Mouse (Mus musculus) common myeloid progenitor, adult 5-6 weeks (primary cell): ENCODE measurements around the gene Mtap. TPM values are rescaled to one million over a fixed set of nuclear protein-coding genes. Genes with fewer than 3 reads are reported as not detected.
A peak's percentile ranks its signal among the peaks of the same experiment; 100 is the strongest.

ENCODE experiments used
- ATAC-seq: replicated peaks from 2 replicates; pipeline ENCODE4 v1.8.0; 2016; ENCODE audit warnings: low read depth, mild to moderate bottlenecking, moderate TSS enrichment, inconsistent platforms; ENCODE audit not compliant: poor library complexity, severe bottlenecking
- total RNA-seq: library from RNA; stranded (forward); fragments of 200-1000, 187-1606 nt; gene quantifications from 2 replicates; pipeline ENCODE4 v1.2.3, GENCODE M21; 2017

The Mtap gene
- total RNA-seq, 1 experiment from 2014 or later, result 43.8 TPM

DNA sequence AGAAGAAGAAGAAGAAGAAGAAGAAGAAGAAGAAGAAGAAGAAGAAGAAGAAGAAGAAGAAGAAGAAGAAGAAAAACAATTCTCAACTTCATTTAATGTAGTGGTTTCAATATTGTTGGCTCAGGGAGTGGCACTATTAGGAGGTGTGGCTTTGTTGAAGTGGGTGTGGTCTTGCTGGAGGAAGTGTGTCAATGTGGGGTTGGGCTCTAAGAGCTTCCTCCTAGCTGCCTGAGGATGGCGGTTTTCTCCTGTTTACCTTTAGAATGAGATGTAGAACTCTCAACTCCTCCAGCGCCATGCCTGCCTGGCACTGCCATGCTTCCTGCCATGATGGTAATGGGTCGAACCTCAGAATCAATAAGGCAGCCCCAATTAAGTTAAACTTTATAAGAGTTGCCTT is 5.1 kb upstream of the Mtap start:
- no peak for ATAC-seq

DNA sequence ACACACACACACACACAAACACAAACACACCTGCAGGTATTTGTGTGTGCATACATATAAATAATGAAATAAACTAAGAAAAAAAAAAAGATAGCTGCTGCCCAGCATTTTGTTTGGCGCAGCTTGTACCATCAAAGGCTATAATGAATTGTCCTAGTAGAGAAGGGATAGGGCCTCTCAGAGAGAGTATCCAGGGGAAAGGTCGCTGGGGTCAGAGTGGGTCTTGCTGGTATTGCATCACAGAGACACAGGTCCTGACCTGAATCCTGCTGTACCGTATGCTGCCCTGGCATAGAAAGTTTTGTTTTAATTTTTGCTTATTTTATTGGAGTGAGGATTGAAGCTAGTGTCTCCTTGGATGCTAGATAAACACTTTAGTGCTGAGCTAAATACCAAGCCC is 566 bp upstream of the Mtap start:
- no peak for ATAC-seq

DNA sequence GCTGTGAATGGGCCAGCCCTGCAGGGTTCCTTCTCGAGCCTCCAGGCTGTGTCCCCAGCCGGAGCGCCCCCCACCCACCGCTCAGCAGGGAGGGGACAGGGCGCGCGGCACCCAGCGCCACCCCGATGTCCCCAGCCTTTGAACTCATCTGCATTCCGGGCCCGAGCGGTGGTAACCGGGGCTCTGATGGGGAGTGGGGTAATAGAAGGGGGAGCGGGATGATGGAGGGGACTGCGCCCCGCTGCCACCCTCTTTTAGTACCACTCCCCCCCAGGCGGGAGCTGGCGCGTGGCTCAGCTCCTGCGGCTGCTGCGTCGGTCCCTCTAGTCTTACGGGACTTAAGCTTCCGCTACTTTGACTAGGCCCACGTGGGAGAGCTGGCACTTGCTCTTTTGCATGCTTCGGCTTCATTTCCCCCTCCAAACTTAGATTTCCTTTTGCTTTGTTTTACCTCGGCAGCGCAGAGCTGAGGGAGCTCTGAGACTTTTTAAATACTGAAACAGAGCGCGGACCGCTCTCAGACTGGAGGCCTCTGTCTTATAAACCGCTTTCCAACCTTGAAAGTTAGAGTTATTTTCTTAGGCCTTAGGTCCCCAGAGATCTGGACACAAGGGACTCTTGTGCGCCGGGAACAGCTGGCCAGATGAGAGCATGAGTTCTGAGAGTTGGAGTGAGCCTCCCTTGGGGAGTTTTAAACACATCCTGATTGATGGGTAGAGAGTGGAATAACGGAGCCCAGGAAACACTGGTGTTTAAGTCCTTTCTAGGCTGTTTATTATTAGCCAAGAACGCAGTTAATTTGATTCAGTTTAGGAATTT is 829 bp downstream of the Mtap start:
- ATAC-seq, result peak; percentile 50

DNA sequence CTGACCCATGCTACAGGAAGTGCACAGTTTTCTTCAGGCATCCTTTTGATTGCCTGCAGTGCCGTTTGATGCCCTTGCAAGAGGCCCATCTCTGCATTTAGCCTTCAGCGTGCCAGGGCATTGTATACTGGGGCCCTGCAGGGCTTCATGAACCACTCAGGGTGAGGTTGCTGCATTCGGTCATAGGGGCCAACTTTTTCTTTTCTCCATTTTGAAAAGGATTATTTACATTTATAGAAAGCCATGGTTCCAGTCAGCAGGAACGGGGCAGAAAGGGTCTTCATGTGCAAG is 1.4 kb downstream of the Mtap start:
- ATAC-seq, result no peak

DNA sequence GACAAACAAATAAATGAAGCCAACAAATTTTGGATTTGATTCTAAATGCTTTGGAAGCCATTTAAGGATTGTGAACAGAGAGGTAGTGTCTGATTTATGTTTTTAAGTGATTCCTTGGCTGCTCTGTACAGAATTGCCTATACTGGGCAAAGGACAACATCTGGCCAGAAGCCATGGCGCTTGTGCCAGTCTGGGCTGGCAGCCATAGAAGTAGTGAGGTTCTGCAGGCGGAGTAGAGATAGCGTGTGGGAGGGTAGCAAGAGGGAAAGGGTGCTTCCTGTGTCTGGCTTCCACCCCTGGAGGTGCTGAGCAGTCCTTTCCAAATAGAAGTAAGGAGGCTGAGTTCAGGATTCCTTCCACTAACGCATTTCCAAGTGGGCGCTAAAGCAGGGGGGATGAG is 3.9 kb downstream of the Mtap start:
- peak; percentile 23; the same call in 1 of the 2 replicates for ATAC-seq

DNA sequence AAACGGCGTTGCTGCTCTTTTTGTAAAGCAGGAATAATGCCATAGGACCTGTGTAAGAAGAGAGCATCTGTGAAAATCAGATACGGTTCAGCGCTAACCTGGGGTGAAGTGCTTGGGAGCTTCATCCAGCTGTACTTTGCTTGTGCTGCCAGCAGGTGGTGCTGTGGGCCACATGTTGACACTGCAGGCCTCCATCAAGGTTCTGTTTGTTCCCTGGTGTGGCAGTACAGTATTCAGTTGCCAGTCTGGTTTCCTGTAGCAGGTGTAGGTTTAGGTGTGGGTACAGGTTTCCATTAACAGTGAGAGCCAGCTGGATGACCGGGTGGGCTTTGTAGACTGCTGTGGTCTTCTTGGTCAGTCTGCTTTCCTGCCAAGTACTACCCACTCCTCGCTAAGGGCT is 8.5 kb downstream of the Mtap start:
- ATAC-seq, result peak; percentile 85

DNA sequence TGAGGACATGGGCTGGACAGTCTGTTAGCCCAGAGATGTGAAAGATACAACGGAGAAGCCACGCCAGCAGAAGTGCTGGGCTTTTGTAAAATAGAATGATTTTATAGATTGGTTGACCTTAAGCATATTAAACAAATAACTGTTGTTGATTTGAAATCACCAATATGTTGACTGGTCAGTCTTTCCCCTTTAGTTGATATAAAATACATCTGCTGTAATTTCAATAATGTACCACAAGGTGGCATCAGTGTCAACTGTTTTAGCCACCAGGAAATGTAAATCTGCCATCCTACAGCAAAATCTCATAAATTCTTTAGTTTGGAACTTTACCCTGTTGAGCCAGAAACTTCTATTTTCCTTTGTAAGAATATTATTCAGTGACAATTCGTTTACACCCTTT is 9.4 kb downstream of the Mtap start:
- ATAC-seq, result 0 out of 2 replicates have a peak, but pooled peaks have one; percentile 37

DNA sequence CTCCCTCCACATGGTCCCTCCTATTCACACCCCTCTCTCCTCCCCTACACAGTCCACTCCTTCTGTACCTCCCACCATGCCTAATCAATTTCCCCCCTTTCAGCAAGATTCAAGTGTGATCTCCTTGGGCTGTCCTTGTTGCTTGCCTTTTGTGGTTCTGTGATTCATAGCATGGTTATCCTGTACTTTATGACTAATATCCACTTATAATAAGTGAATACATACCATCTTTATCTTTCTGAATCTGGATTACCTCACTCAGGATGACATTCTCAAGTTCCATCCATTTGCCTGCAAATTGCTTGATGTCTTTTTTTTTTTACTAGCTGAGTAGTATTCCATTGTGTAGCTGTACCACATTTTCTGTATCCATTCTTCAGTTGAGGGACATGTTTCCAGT is 12.3 kb downstream of the Mtap start:
- ATAC-seq, result no peak

DNA sequence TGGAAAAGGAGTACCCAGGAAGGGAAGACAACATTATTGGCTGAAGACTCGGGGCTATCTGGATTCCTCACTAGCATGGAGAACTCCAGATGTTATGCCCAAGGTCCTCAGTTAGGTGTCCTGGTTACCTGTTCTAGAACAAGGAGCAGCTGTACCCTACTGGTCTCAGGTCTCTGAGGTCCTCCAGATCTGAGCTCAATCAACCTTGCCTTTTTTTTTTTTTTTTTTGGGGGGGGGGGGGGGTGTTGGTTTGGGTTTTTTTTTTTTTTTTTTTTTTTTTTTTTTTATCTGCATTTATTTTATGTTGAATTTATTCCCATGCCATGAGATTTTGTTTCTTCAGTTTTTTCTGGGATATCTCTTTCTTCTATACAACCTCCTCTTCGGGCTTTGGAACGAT is 24.5 kb downstream of the Mtap start:
- no peak for ATAC-seq

DNA sequence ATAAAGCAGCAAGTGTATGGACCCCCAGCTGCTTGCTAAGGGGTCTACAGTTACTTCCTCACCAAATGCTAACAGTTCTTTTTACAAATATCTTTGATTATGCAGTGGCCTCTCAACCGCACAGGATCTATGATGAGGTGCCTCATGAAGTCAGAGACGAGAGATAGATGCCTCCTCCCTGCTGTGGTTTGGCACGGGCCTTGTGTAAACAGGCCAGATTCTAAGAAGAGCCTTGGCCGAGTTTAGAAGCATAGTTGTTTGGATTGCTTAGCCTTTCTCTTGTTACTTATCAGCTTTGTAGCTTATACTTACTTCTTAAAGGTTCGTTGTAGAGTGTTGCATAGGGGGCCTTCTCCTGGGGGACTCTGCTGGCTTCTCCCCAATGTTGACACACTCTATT is 25.6 kb downstream of the Mtap start:
- ATAC-seq, result no peak

DNA sequence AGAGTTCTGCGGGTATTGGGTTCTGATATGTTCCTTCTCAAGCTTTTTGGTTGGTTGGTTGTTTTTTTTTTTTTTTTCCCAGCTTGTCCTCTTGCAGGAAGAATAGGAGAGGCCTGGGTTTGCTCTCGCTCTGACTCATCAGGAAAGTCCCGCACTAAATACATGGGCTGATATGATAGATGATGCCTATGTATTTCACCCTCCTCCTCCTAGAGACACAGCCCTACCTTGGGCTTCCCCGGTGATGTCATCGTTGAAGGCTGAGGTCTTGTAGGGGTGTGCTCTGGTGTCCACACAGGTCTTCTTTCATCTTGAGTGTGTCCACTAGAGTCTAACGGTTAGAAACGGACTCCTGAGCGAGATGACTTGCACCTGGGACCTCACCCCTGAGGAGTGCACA is 26.7 kb downstream of the Mtap start:
- ATAC-seq, result no peak

DNA sequence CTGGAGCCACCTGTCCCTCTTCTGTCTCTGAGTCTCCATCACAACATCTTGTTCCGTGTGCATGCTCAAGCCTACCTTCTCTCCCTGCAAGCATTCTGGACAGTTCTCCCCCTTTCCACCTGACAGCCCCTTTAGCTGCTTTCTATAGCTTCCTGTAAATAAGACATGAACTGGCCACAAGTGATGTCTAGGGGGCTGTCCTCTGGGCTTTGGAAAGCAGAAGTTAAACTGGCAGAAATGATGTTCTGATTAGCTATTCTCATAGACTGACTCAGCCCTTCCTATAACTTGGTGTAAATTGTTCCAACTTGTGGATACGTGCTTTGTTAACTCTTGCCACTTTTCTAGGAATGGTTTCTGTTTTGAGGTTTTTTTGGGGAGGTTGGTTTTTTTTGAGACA is 27.8 kb downstream of the Mtap start:
- peak; percentile 79 for ATAC-seq

DNA sequence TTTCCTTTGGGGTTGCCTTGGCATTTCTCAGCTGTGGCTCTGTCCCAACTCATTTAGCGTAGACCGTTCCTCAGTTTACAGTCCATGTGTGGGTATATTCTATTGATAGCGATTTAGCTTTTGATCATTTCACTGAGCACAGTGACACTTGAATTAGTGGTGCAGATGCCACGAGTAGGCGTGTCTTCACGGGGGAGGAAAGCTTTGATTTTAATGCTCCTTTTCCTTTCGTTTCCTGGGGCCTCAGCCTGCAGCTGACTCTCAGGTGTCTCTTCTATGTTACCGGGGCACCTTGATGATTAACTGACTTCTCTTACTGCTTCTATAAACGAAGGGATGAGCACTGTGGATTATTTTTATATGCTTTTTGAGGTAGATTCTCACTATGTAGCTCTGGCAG is 32.0 kb downstream of the Mtap start:
- ATAC-seq, result no peak

DNA sequence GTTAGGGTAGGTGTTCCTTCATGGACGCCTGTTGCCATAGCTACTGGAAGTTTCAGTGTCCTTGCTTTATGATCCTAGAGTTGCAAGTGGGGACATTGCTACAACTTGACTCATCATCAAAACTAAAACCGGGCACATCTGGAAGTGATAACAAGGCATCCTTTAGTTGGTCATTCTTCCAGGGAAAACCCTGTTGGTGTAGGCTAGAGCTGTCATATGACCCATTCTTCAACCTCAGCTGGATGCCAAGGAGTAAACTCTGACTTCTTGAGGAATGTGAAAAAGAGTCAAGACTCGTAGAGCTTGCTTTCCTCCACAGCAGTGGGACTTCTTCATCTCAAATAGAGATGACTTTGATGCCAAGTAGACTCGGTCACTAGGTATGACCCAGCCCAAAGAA is 32.8 kb downstream of the Mtap start:
- no peak for ATAC-seq

DNA sequence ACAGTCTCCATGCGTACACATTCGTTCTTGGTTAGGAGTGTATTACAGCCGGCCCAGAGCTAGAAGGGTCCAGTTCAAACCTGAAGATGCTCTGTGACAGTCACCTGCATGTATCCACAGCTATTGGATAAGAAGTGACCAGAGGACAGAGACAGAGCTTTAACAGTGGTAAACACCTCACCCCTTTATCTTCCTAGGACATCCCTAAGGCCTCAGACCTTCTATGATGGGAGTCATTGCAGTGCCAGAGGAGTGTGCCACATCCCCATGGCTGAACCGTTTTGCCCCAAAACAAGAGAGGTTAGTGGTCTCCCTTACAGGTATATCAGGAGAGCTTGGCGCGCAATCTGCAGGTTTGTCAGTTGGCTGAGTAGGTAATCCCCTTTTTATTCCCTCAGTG is 34.0 kb downstream of the Mtap start:
- no peak for ATAC-seq

DNA sequence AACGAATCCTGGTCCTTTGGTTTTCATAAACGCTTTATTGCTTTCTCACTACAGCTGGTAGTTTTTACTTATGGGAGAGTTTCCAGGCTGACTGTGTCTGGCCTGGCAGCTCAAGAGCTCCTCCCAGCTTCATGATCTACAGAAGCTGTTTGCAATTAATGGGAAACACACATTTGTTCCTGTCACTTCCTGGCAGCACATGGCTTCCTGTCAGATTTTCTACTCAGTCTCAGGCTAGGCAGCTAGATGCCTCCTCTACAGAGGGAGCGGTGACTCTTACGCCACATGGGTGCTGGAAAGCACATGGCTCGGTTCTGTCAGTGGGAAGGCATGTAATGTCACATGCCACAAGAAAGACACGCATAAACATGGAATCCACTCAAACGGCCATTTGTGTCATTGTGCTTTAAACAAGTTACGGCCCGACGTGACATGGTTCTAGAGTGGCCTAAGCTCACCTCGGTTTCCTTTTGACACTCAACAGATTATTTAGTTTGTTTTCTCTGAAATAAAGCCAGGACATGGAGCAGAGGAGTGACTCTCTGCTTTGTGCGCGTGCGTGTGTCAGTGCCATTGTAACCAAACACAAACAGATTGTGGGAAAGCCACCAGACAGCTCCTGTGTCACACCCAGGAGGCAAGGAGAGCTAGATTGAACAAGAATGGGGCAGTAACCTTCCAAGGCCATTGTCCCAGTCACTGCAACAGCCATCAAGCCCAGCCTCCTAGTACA is 36.1 kb downstream of the Mtap start:
- ATAC-seq, result no peak

DNA sequence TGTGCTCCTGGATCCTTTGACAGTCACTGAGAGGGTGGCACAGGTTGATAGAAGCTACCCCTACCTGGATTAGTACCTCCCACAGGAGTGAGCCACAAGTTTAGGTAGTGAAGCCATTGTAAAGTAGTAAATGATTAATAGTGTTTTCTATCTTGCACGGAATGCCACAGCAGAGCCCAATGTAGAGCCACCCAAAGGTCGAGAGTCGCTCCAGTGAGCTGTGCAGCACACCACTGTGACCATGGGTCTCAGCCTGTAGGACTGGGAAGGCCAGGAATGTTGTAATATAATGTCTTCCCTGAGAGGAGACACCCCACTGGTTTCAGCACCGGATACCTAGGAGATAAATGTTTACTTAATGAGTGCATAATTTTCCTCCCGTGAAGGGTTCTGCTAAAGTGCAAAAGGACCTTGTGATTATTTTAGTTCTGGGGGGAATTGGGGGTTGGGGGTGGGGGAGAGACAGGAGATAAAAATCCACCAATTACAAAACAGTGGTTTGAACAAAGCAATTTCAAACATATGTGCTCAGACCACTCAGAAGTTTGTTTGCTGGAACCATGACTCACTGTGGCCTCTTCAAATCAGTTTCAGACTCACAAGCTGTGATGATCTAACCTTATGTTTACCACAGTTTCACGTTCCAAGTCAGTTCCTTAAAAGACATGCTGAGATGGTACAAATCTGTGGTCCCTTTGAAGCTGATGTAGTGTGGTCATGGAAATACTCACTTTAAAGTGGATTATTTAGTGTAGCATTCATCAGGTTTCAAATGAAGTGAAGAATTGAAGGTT is 40.8 kb downstream of the Mtap start:
- ATAC-seq, result no peak

DNA sequence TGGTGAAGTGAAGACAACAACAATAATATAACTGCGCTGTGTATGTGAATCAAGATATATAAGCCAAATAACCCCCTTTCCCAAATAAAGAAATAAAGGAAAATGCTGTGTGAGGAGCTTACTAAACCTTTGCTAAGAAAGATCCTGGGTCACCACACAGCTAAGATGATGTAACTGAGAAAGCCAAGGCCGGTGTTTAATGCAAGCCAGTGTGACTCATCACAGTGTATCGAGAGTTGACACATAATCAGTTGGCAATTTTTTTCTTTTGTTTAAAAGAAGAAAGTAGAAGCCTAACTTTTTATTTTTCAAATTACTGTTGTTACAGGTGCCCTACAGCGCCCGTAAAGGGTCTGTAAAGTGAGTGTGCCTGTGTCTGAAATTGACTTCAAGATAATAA is 43.2 kb downstream of the Mtap start:
- no peak for ATAC-seq

DNA sequence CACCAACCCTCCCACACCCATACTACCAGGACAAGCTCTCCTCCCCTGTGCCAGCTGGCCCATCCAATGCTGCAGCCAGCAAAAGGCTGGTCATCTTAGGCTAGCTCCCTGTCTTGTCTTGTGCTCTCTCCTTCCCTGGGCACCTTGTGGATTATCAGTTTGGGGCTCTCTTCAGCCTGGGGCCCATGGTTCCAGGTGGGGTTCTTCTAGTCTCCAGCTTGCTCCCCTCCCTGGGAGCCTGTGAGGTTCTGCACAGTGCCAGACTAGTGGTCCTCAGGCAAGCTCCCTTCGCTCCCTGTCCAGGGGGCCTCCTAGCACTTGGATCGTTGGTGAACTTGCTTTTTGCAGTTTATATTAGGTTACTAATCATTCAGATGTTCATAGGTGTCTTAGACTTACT is 44.7 kb downstream of the Mtap start:
- ATAC-seq, result no peak

DNA sequence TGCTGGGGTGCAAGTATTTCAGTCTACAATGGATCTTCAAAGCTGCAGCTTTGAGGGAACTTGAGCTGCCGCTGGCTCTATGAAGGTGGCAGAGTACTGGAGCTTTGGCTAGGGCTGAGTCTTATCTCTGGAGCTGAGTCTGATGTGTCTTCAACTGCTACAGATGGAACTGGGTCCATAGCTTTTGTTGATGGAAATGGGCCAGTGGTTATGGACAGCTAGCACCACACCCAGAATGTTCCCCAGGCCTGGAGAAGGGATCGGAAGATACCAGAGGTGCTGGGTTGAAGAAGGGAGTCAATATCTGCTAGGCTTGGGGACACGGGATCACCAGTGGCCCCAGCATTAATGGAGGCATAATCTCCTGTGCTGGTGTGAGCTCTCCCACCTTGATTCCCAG is 45.6 kb downstream of the Mtap start:
- no peak for ATAC-seq

DNA sequence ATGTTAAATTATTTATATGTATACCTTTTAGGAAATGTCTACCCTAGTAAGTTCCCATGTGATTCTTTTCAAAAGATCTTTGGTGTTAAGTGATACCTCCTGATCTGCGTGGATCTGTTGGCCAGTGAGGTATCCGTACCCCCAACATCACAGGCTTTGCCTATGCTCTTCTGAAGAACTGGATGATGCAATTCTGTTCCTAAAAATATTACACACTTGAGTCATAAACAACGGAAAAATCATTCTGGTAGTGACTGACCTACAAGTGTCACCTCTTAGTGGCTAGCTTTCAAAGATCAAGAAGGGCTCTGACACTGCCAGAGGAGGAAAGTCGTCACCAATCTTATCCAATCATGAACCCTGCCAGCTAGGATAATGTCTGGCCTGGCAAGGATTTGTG is 58.6 kb downstream of the Mtap start:
- no peak for ATAC-seq
